Mouse (Mus musculus): Measurements from ENCODE around the gene Nlgn1. TPM values are rescaled to one million over a fixed set of nuclear protein-coding genes. Genes with fewer than 3 reads are reported as not detected.

The Nlgn1 gene
- polyA plus RNA-seq, 1 experiment from 2014 or later, result 2.8 TPM

DNA sequence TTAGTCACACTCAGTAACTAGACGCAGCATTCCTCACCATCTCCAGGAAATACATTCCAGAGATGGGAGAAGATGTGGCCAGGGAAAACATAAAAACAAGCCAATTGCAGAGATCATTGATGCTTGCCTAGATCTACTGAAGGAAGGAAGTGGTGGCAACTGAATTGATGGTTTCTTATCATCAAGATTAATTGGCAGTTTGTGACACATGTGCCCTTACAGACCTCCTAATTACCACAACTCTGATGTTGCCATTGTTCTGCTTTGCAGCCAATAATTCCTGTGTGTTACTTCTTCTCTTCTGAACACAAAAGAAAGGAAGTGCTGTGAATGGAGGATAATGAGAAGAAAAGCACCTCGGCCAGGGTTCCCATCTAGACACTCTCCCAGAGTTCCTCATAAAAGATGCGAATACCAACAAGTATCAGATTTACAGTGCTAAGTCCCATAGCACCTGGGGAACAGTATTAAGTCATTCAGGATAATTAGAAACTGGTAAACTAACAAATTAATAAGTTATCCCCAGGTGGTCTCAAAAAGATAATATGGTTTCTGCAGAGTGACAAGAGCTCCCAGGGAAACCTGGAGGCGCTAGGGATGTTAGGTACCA is 104.0 kb downstream of the Nlgn1 start:
- WGBS, result 61% methylated on average over 4 of the region's 4 CpGs
- Histone ChIP-seq H3K4me2 (replicated peaks; ENCODE audit: low read depth, low read length) (no peak overlapping the region), H3K4me1 (ENCODE audit: control insufficient read depth, insufficient read depth, low read length) (no peaks in the 10 kb centered on the region), H3K27me3 (ENCODE audit: control insufficient read depth, insufficient read depth, low read length) (no peaks in the 10 kb centered on the region), H3K36me3 (ENCODE audit: control insufficient read depth, insufficient read depth, low read length) (no peaks in the 10 kb centered on the region), H3K9me3 (ENCODE audit: control insufficient read depth, low read depth, low read length) (no peaks in the 10 kb centered on the region), H3K4me3 (ENCODE audit: low read depth, low read length) (no peak overlapping the region), H3K9ac (replicated peaks; ENCODE audit: low read depth, low read length) (no peak overlapping the region), H3K27ac (ENCODE audit: low read length) (no peak overlapping the region)
- ATAC-seq (ENCODE audit: insufficient number of reproducible peaks, insufficient read depth, low FRiP score, low read depth), result no peak

DNA sequence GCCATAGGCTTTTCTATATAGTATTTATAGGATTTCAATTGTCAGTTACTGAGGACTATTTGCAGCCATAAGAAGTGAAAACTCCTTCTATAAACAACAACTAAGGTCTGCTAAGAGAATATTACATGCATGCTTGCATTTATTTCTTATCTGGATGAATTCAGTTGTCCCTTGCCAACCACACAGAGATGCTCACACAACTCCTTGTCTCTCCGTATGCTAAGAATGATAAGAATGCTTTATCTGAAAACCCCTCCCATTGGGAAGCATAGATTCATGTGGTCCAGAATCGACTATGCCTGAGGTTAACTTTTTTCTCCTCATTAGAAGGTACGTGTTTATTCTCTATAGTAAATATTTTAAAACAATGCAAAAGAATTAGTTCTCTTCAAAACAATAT is 108.8 kb downstream of the Nlgn1 start:
- 78% methylated on average over 3 of the region's 3 CpGs for WGBS
- Histone ChIP-seq H3K9me3 (ENCODE audit: control insufficient read depth, low read depth, low read length) (no peaks in the 10 kb centered on the region), H3K9ac (replicated peaks; ENCODE audit: low read depth, low read length) (no peak overlapping the region), H3K4me2 (replicated peaks; ENCODE audit: low read depth, low read length) (no peak overlapping the region), H3K27ac (ENCODE audit: low read length) (no peak overlapping the region), H3K36me3 (ENCODE audit: control insufficient read depth, insufficient read depth, low read length) (no peaks in the 10 kb centered on the region), H3K4me3 (ENCODE audit: low read depth, low read length) (no peak overlapping the region), H3K27me3 (ENCODE audit: control insufficient read depth, insufficient read depth, low read length) (no peaks in the 10 kb centered on the region), H3K4me1 (ENCODE audit: control insufficient read depth, insufficient read depth, low read length) (no peaks in the 10 kb centered on the region)
- no peak for ATAC-seq (ENCODE audit: insufficient number of reproducible peaks, insufficient read depth, low FRiP score, low read depth)

DNA sequence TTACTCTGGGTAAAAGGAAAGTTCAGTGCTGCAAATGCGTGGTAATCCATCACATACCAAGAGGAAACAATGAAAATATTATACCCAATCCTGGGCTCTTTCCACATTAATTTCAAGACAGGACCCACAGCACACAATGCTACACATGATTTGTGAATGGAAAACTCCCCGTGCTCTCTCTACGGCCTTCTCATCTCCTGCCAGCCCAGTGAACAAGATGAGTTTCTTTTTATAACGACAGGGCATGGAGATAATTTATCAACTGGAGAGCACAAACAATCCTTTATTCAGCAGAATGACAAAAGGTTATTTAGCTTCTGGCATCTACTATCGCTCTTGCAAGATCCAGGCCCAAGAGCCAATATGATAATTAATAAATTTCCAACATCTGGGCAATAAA is 116.0 kb downstream of the Nlgn1 start:
- H3K36me3 ChIP-seq (ENCODE audit: control insufficient read depth, insufficient read depth, low read length), result no peaks in the 10 kb centered on the region
- 44% methylated on average over 5 of the region's 5 CpGs for WGBS
- H3K4me3 ChIP-seq (ENCODE audit: low read depth, low read length), result no peak overlapping the region
- H3K9ac ChIP-seq (replicated peaks; ENCODE audit: low read depth, low read length), result no peak overlapping the region
- no peaks in the 10 kb centered on the region for H3K9me3 ChIP-seq (ENCODE audit: control insufficient read depth, low read depth, low read length)
- H3K4me1 ChIP-seq (ENCODE audit: control insufficient read depth, insufficient read depth, low read length), result no peaks in the 10 kb centered on the region
- H3K27ac ChIP-seq (ENCODE audit: low read length), result no peak overlapping the region
- H3K4me2 ChIP-seq (replicated peaks; ENCODE audit: low read depth, low read length), result no peak overlapping the region
- H3K27me3 ChIP-seq (ENCODE audit: control insufficient read depth, insufficient read depth, low read length), result no peaks in the 10 kb centered on the region
- ATAC-seq (ENCODE audit: insufficient number of reproducible peaks, insufficient read depth, low FRiP score, low read depth), result no peak

DNA sequence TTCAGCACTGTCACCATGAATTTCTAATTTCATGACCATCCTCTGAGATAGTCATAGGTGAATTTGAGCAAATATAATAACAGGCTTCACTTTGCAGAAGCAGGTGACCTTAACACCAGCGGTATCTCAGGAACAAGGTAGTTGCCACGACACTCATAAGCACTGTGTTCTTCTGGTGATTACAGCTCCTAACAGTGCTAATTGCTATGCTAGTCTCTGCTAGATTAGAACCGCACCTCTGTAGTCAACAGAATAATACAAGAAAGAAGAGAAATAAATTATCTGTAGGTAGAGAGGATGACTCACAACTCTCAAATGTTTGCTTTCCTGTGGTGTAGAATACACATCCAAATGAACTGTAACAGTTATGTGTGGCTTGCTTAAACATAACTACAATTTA is 129.6 kb downstream of the Nlgn1 start:
- Histone ChIP-seq H3K9ac (replicated peaks; ENCODE audit: low read depth, low read length) (no peak overlapping the region), H3K27ac (ENCODE audit: low read length) (no peak overlapping the region), H3K9me3 (ENCODE audit: control insufficient read depth, low read depth, low read length) (no peaks in the 10 kb centered on the region), H3K36me3 (ENCODE audit: control insufficient read depth, insufficient read depth, low read length) (no peaks in the 10 kb centered on the region), H3K27me3 (ENCODE audit: control insufficient read depth, insufficient read depth, low read length) (no peaks in the 10 kb centered on the region), H3K4me3 (ENCODE audit: low read depth, low read length) (no peak overlapping the region), H3K4me1 (ENCODE audit: control insufficient read depth, insufficient read depth, low read length) (no peaks in the 10 kb centered on the region), H3K4me2 (replicated peaks; ENCODE audit: low read depth, low read length) (no peak overlapping the region)
- ATAC-seq (ENCODE audit: insufficient number of reproducible peaks, insufficient read depth, low FRiP score, low read depth), result no peak
- 77% methylated on average over 3 of the region's 3 CpGs for WGBS

DNA sequence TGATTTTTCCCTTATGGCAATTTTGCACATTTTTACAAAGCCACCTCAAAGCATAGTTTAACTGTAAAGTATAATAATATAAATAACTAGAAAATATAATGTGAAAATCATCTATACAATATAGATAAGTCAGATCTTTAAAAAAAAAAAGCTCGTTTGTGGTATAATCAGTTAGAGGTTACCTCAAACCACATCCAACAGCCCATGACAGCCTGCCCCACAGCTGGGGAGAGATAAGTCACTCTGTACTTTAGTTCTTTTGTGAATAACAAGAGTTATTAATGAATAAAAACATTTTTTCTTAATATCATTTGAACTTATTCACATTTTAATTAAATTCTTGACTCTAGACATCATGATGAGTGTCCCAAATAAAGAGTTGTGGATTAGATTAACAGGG is 130.8 kb downstream of the Nlgn1 start:
- Histone ChIP-seq H3K4me3 (ENCODE audit: low read depth, low read length) (no peak overlapping the region), H3K27ac (ENCODE audit: low read length) (no peak overlapping the region), H3K36me3 (ENCODE audit: control insufficient read depth, insufficient read depth, low read length) (no peaks in the 10 kb centered on the region), H3K27me3 (ENCODE audit: control insufficient read depth, insufficient read depth, low read length) (no peaks in the 10 kb centered on the region), H3K9ac (replicated peaks; ENCODE audit: low read depth, low read length) (no peak overlapping the region), H3K4me2 (replicated peaks; ENCODE audit: low read depth, low read length) (no peak overlapping the region), H3K4me1 (ENCODE audit: control insufficient read depth, insufficient read depth, low read length) (no peaks in the 10 kb centered on the region), H3K9me3 (ENCODE audit: control insufficient read depth, low read depth, low read length) (no peaks in the 10 kb centered on the region)
- 59% methylated on average over 1 of the region's 1 CpGs for WGBS
- no peak for ATAC-seq (ENCODE audit: insufficient number of reproducible peaks, insufficient read depth, low FRiP score, low read depth)

DNA sequence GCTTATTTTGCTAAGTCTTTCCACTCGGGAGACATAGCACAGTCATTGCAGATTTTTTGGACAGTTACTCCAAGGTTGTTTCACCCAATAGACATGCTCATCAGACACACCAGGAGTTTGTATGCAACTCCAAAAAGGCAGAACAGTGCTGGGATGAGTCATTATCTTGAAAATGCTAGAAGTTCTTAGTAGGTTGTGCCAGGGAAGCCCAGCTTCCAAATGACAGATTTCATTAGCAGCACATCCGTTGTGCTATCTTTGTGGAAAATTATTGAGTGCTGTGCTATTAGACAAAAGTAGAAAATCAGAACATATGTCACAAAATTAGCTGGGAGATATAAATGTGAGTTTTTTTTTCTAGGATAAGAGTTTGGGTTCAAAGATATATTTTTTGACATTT is 137.3 kb downstream of the Nlgn1 start:
- no peak overlapping the region for H3K9ac ChIP-seq (replicated peaks; ENCODE audit: low read depth, low read length)
- H3K27me3 ChIP-seq (ENCODE audit: control insufficient read depth, insufficient read depth, low read length), result no peaks in the 10 kb centered on the region
- H3K9me3 ChIP-seq (ENCODE audit: control insufficient read depth, low read depth, low read length), result no peaks in the 10 kb centered on the region
- H3K4me1 ChIP-seq (ENCODE audit: control insufficient read depth, insufficient read depth, low read length), result no peaks in the 10 kb centered on the region
- WGBS, result 84% methylated on average over 2 of the region's 2 CpGs
- H3K36me3 ChIP-seq (ENCODE audit: control insufficient read depth, insufficient read depth, low read length), result no peaks in the 10 kb centered on the region
- no peak for ATAC-seq (ENCODE audit: insufficient number of reproducible peaks, insufficient read depth, low FRiP score, low read depth)
- no peak overlapping the region for H3K4me2 ChIP-seq (replicated peaks; ENCODE audit: low read depth, low read length)
- H3K4me3 ChIP-seq (ENCODE audit: low read depth, low read length), result no peak overlapping the region
- H3K27ac ChIP-seq (ENCODE audit: low read length), result no peak overlapping the region

DNA sequence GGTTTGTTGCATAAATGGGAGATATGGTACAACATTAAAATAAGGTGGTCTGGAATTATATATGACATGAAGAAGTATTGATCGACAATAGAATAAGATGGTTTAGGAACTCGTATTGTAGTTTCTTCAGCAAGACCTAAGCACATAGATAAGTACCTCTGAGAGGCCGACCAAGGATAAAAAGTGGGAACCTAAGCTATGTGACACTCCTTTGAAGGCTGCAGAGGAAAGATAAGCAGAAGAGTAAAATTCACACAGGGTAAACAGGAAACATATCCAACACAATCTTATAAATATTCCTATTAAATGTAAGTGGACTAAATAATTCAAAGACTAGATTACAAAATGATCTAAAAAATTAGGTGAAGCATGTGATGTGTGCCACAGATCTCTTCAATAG is 151.2 kb downstream of the Nlgn1 start:
- 90% methylated on average over 3 of the region's 3 CpGs for WGBS
- no peak overlapping the region for H3K4me3 ChIP-seq (ENCODE audit: low read depth, low read length)
- H3K4me1 ChIP-seq (ENCODE audit: control insufficient read depth, insufficient read depth, low read length), result no peaks in the 10 kb centered on the region
- H3K9ac ChIP-seq (replicated peaks; ENCODE audit: low read depth, low read length), result no peak overlapping the region
- ATAC-seq (ENCODE audit: insufficient number of reproducible peaks, insufficient read depth, low FRiP score, low read depth), result no peak
- no peaks in the 10 kb centered on the region for H3K27me3 ChIP-seq (ENCODE audit: control insufficient read depth, insufficient read depth, low read length)
- H3K27ac ChIP-seq (ENCODE audit: low read length), result no peak overlapping the region
- H3K9me3 ChIP-seq (ENCODE audit: control insufficient read depth, low read depth, low read length), result no peaks in the 10 kb centered on the region
- no peak overlapping the region for H3K4me2 ChIP-seq (replicated peaks; ENCODE audit: low read depth, low read length)
- no peaks in the 10 kb centered on the region for H3K36me3 ChIP-seq (ENCODE audit: control insufficient read depth, insufficient read depth, low read length)

DNA sequence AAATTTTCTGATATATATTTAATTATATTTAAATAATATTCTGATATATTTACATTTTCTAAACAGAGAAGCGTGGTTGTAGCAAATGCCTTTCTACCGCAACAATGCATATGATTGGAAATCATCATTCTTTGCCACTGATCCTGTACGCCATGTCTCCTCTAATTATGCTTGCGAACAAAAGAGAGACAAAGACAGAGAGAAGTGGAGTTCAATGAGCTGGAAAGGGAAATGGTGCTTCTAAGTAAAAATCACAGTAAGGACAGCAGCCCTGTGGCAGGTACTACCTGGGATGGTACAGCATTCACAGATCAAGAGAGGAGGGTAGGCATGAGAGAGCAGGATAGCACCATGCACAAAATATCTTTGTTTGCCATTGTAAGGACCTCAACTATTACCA is 156.9 kb downstream of the Nlgn1 start:
- H3K27ac ChIP-seq (ENCODE audit: low read length), result no peak overlapping the region
- no peaks in the 10 kb centered on the region for H3K27me3 ChIP-seq (ENCODE audit: control insufficient read depth, insufficient read depth, low read length)
- WGBS, result 88% methylated on average over 4 of the region's 4 CpGs
- H3K4me2 ChIP-seq (replicated peaks; ENCODE audit: low read depth, low read length), result no peak overlapping the region
- H3K9me3 ChIP-seq (ENCODE audit: control insufficient read depth, low read depth, low read length), result no peaks in the 10 kb centered on the region
- no peaks in the 10 kb centered on the region for H3K4me1 ChIP-seq (ENCODE audit: control insufficient read depth, insufficient read depth, low read length)
- no peak overlapping the region for H3K9ac ChIP-seq (replicated peaks; ENCODE audit: low read depth, low read length)
- H3K4me3 ChIP-seq (ENCODE audit: low read depth, low read length), result no peak overlapping the region
- H3K36me3 ChIP-seq (ENCODE audit: control insufficient read depth, insufficient read depth, low read length), result no peaks in the 10 kb centered on the region
- ATAC-seq (ENCODE audit: insufficient number of reproducible peaks, insufficient read depth, low FRiP score, low read depth), result no peak

DNA sequence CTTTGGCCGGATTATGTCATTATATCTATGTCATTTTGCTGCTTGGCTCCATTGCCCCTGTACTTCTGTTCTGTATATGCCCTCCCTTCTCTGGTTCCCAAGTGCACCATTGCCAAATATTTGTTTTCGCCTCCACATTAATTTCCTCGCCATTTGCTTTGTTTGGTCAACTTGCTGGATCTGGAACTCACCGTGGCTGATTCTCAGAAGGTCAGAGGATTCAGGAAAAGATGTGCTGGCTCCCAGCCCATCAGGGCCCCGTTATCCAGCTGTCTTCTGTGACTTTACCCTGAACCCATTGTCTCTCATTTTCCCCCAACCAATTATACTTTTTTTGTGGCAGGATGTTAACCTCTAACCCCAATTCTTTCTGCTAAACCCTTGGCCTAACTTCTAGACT is 158.0 kb downstream of the Nlgn1 start:
- H3K4me2 ChIP-seq (replicated peaks; ENCODE audit: low read depth, low read length), result no peak overlapping the region

More for the DNA sequence above, 158.0 kb downstream of the Nlgn1 start:
- Histone ChIP-seq H3K27me3 (ENCODE audit: control insufficient read depth, insufficient read depth, low read length) (no peaks in the 10 kb centered on the region), H3K36me3 (ENCODE audit: control insufficient read depth, insufficient read depth, low read length) (no peaks in the 10 kb centered on the region), H3K4me1 (ENCODE audit: control insufficient read depth, insufficient read depth, low read length) (no peaks in the 10 kb centered on the region), H3K9ac (replicated peaks; ENCODE audit: low read depth, low read length) (no peak overlapping the region), H3K9me3 (ENCODE audit: control insufficient read depth, low read depth, low read length) (no peaks in the 10 kb centered on the region), H3K27ac (ENCODE audit: low read length) (no peak overlapping the region), H3K4me3 (ENCODE audit: low read depth, low read length) (no peak overlapping the region)
- ATAC-seq (ENCODE audit: insufficient number of reproducible peaks, insufficient read depth, low FRiP score, low read depth), result no peak
- 54% methylated on average over 5 of the region's 5 CpGs for WGBS

Measured in stomach, embryonic 14.5 days (tissue).